Mouse (Mus musculus) fibroblast of lung, adult 2 months (primary cell): ENCODE measurements around the gene Itprid2.

ENCODE experiments used
- DNase-seq: peaks from one replicate; pipeline ENCODE4 v3.0.0-alpha.2; 2011; ENCODE audit warnings: low read depth

The Itprid2 gene

DNA sequence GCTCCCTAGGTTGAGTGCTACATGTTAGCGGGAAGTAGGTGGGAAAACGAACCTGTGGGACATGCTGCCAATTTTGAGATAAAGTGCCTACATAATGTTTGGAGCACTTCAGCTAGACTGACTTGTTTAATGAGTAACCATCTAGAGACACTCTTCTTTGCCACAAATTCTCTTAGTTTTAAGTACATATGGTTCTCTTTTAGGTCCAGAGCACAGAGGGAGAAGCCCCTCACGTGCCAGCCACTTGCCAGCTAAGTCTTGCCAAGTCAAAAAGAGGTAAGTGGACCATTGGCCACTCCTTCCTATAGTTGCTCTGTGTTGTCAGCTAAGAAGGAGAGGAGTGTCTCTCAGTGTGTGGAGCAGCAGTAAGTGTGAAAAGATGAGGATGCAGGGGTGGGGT lies 16.0 kb downstream of the Itprid2 start:
- DNase-seq = no peak

DNA sequence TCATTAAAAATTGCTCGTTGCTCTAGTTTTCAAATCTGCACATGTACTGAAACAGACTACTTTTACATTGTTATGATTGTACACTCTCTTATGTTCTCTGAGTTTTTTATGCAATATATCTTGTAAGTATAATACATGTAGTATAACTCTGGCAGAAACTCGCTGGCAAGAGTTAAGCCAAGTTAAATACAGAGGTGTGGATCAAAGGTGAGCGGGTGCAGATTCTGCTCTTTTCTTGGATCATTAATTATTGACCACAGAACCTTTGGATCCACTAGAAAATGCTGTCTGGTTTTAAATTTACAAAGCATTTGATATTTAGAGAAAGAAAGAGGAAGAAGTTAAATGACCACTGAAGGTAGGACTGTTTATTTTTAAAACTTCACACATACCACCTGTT lies 16.5 kb downstream of the Itprid2 start:
- no peak for DNase-seq

DNA sequence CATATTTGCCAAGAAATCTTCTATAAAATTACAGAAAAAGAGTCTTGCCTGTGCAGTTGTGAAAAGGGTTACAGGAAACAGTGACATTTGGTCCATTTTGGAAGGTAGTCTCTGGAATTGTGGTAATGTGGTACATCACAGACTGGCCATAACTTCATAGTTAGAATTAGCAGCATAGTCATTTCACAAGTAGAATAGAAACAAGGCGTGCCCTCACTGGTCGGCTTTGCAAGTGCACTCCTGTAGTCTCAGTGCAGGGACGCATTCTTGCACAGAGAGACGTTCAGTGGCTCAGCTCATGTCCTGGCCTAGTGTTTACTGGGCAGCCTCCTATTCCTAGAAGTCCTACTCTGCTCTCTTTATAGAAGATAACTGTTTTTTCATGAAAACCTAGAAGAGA lies 17.4 kb downstream of the Itprid2 start:
- no peak for DNase-seq

DNA sequence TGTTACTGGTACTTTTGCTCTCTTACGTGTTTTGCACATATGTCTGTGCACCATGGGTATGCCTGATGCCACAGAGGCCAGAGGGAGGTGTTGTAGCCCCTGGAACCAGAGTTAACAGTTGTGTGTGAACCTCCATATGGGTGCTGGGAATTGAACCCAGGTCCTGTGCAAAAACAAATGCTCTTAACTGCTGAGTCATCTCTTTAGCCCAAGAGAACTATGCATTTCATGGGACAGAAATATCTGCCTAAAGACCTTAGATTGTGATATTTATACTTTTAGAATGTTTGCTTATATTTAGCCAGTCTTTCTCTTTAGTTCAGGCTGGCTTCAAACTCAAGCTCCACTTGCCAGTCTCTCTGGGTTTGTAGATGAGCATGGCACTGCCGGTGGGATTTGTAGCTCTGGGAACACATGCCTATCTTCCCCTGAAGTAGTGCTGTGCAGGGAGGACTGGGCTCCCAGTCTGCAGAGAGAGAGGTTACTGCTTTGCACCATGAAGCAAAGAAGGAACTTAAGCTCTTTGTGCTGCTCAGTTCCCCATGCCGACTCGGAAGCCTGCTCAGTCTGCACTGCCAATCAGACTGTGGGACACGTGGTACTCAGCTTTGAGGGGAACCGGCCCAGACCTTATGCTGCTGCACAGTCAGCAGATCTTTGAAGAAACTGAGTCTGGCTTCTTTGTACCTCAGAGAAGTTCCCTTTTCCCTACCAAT lies 18.1 kb downstream of the Itprid2 start:
- no peak for DNase-seq

DNA sequence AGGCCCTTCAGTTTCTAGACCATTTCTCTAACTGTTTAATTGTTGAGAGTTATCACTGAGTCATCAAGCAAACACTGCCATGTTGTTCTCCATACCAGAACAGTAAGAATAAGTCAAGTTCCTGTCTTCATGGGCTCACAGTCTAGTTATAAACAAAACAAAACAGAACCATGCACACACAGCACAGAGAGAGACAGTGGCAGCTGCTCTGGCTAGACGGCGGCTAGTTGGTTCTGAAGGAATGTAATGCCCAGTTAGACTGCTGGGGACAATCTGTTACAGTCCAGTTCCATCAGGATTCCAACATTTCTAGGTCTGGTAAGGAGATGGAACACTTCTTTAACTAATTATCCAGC lies 18.6 kb downstream of the Itprid2 start:
- DNase-seq = no peak

DNA sequence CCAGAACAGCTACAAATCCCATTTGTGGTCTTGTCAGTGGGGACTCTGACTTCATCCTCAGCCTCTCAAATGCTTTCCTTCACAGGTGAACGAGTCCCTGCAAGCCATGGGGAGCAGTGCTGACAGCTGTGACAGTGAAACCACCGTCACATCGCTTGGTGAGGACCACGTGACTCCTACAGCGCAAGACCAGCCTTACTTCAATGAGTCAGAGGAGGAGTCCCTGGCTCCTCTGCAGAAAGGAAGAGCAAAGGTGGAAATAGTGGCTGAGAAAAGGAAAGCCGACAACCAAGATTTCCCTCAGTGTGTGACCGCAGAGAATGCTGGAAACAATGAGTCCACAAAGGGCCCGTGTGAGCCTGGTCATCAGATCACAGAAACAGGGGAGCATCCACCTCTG lies 21.9 kb downstream of the Itprid2 start:
- no peak for DNase-seq

DNA sequence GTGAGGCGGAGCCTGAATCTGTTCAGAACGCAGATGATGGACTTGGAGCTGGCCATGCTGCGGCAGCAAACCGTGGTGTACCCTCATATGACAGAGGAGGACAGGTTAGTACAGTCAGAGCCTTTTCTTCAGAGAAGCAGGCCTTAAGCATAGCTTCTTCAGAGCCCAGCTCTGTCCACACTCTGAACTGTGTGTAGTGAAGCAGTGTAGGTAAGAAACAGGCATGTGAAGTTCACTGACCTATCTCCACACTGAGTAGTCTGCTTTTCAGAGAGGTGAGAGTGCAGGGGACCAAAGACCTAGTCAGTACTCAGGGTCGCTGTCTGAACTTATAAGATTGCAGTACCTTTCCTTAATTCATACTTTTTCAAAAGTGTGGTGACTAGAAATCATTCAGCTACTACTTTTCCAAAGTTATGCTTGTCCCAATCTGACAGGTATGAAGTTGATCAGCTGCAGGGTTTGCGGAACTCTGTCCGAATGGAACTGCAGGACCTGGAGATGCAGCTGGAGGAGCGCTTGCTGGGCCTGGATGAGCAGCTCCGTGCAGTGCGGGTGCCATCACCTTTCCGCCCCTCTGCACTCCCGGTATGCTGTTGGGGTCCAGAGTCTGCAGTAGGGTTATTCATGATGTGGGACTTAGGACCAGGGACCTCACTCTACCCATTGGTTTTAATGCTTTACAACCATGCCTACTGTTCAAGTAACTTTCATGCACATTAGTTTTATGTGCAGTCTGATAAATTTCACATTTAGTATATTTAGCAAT lies 25.4 kb downstream of the Itprid2 start:
- DNase-seq = no peak

DNA sequence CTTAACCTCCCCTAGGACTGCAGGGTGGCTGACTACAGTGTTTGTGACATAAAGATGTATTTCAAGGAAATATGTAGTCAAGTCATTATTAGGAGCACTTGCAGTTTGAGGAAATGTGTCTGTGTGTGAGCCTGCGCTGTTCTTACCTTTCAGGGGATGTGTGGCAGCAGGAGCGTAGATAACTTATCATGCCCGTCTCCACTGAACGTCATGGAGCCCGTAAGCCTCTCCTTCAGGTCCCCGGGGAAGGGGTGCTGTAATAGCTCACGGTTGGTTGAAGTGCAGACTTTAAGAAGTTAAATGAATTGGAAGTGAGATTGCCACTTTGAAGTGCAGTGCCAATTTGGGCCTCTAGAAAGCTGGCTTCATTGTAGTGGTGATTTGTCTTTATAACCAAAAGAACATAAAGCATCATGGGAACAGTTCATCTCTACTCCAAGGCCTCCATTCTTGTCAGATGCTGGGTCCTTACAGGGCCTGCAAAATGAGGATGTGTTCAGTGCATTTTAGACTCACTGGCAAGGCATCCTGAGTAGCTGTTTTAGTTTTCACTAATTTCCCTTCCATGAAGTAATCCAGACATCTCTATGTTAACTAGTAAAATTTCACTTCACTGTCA lies 26.4 kb downstream of the Itprid2 start:
- no peak for DNase-seq

DNA sequence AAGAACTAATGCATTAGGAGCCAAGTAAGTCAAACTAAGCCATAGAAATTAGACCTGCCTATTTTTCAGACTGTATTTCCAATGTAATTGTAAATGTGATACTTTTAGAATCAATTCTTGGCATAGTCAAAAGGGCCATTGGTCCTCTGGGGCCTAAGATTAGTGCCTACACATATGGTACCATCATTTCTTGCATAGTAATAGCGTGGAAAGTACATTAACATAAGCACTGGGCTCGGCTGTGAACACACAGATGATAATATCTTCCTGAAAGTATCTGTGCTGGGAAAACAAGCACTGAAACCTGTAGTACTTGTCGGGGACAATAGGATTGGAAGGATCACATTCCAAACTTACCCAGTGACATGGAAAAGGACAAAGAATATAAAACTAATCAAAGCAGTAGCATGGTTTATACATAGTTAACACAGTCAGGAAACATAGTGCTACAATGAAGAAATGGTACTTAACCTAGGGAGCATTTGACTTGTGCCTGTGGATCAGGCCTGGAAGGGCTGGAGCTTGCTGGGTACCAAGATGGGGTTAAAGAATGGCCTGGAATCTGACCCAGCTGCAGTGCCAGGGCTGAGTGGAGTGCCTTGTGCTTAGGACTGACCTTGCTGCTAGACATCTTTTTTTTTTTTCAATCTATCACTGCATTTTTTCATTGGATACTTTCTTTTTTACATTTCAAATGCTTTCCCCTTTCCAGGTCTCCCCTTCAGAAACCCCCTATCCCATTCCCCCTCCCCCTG lies 29.6 kb downstream of the Itprid2 start:
- no peak for DNase-seq

DNA sequence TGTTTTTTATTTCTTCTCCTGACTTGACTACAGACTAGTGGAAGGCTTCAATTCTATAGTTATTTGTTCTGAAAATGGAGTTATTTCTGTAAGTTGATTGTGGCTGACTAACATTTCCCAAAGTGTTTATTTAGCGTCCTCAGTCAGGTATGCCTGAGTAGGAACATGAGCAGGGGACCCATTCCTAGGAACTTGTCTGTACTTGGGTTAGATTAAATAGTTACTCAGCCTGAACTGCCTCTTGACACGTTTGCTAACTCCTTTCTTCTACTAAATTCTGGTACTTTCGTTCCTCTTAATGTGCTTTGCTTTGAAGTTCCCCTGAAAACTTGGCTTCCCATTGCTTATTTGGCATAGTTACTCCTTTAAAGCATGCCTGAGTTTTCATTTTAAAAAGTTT lies 30.3 kb downstream of the Itprid2 start:
- no peak for DNase-seq

DNA sequence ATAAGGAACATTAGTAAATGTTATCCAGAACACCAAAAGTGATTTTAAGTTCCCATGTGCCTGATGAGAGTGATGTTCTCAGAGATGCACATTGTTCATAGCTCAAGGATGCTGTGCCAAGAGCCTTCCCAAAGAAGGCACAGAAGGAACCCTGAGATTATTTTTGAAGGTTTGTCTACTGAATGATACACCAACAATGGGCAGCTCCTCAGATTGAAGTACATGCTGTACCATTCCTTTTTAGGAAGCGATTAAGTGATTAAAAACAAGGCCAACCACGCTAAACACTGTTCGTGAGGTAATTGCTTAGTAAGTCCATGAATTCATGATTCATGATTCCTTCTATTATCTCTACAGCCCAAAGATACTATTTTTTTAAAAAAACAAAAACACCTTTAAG lies 40.1 kb downstream of the Itprid2 start:
- DNase-seq = no peak

DNA sequence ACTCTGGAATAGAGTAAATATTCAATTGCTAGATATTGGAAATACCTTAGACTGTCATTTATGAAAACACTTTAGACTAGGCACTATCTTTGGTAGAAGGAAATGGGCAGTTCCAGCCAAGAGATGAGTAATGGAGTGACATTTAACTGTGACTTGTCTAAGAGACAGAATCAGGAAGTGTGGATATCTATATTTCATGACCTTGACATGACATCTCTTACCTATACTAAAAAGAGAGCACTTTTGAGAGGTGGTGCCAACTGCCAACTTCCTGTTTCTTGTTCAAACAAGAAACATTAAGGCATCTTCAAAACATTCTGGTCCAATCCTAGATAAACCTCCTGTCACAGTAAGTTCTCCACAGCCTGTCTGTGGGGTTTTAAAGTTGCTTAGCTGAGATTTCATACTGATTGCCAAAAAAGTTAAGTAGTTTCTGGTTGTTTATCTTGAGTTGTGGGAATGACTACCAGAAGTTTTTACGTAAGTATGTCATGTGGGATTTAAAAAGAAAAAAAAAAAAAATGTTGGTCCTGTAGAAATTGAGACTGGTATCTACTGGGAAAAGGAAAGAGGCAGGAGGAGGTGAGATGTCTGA lies 42.6 kb downstream of the Itprid2 start:
- DNase-seq = no peak

DNA sequence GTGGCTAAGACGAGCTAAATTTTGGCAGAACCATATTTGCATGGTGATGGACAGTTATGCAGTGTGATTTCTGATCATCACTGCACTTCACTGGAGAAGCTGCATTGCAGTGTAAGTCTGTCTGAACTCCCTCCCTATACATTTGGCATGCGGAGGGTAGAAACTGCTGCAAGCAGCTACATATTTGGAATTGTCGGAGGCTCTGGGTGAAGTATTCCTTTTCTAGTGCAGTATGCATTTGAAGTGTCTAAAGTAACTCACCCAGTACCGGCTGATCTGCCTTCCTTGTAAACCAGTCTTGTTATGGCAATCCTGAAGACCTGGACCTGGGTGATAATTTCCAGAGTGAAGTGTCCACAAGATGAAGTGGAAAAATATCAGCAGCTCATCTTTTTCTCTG lies 46.5 kb downstream of the Itprid2 start:
- DNase-seq = no peak

DNA sequence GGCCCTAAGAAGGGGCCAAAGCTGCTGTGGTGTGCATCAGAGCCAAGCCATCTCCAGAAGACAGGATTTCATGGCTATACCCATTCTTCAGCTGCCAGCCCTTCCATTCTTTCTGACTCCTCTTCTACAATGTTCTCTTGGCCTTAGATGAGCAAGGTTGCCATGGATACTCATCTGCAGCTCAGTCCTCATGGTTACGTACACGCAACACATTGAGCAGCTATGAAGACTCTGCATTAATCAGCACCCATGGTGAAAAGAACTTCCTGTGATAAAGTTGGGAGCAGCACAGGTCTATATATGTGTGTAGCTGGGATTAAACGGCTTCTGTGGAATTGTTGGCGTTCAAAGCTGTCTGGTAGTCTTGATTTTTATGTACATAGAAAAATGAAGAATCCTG lies 48.1 kb downstream of the Itprid2 start:
- no peak for DNase-seq

DNA sequence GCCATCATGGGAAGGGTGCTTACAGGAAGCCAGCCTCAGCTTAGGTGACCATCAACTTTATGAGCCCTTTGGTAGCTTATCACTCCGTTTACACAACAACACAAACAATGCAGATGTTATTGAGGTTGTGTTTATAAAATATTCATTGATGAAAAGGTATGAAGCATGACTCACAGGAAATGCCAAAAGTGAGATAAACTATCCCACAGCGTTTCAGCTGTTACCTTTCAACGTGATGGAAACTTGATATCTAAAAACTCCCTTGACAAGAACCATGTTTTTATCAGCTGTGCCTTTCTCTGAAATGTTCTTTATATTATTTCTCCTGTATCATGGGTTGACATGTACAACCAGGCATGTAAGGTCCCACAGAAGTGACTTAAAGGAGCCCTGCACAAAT lies 55.7 kb downstream of the Itprid2 start:
- no peak for DNase-seq

DNA sequence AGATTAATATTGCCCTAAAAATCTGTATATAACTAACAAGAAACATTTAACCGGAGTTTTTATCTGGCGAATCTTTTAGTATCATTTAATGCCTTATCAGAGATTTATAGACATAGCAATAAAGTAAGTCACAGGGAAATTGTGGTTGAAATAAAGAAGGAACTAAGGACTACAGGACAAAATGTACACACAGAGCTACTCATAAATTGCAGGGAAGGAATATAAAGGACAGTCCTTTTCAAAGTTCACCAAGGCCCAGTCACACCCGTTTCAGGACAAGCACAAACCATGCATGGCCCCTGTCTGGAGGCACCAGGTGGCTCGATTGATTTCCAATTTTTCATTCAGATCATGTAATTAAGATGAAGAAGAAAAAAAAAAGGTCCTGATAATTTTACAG lies 60.0 kb downstream of the Itprid2 start:
- no peak for DNase-seq

DNA sequence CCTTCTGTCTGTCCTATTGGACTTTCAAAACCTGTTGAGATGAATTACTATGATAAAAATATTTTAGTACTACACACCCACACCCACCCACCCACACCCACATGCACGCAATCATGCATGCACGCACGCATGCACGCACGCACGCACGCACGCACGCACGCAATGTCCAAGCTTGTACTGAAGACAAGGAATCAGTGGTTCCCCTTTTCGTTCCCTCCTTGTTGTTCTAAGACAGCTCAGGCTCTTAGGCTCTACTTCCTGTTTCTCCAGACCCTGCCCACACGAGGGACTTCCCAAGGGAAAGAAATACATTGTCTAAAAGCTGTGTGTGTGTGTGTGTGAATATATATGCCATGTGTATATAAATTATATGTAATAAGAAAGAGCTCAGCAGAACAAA lies 60.8 kb downstream of the Itprid2 start:
- DNase-seq = no peak

DNA sequence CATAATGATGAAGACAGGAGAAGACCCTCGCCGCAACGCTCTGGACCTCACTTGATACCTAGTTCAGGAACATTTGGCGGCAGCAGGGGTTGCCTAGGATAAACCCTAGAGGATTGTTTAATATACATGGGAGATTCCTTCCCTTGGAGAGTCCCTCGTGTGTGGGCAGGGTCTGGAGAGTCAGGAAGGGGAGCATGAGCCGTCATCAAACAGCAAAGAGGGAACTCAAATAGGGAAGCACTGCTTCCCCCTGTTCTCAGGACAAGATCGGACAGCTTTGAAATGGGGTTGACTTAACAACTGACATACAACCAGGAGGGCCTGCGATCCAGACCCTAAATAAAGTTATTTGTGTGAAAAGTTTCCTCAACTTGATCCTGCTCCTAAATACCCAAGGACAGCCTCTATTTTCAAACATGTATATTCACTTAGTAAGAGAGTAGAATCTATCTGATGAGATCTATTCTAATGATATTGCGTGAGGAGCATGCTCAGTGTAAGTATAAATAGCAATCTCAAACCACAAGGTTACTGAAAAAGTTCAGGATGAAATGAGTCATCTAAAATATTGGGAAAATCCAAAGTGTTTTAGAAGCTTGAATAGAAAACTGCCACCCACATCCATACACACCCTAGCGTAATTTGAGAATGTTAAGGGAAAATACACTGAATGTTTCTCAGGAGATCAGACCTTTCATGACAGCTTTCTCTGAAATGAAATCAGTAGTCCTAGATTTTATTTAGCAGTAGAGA lies 61.5 kb downstream of the Itprid2 start:
- DNase-seq = peak; percentile 35

DNA sequence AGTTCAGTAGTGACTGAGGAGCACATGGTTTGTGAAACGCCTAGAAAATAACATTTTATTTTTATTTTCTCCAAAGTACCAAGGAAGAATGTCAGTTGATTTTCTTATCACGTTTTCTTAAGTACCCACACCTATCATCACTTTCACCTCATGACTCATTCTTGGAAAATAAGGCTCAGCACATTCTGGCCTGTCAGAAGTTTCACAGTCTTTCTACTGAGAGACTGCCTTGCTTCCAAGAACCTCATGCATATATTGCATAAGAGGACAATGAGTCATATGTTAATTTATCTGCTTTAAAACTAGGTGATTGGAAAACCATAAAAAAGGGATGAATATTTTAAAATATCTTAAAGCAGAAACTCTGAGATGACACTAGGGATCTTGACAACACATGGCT lies 63.0 kb downstream of the Itprid2 start:
- peak; percentile 82 for DNase-seq

DNA sequence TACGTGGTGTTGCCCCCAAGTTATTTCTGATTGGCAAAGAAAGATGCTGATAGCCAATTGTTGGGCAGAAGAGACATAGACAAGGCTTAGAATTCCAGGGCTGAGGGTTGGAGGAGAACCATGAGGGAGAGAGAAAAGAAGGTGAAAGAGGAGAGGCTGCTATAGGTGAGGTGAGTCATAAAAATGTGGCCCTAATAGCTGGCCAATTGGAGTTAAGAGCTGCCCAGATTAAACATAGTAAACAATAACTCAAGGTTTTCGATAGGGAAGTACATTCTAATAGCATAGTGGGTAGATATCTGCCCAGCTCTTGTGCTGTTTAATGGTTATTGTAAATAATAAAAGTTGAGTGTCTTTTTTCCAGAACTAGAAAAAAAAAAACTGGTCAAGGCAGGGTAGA lies 69.6 kb downstream of the Itprid2 start:
- DNase-seq = no peak

DNA sequence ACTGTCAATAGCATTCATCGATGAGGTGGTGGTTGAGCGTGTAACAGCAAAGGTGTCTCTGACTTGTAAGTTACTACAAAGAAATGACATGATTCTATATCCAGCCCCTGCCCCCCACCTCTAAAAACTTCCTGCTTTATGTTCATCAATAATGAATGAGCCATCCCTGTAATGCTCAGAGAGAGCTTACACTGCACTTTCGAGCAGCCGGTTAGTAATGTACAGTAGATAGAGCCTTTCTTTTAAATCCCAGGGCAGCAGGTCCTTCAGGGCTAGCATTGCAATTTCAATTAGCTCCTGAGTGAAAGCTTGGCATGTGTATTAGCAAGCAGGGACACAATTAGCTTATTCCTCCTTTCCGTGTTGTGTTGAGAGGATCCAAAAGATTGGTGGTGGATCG lies 72.4 kb downstream of the Itprid2 start, which contains the start of gene Ppp1r1c:
Gene Ppp1r1c (plus strand): TSS at position 206 of the 400 bp plus-strand sequence.
- no peak for DNase-seq
